Mouse (Mus musculus) spleen, adult 2 months (tissue): ENCODE data around the gene Rnf167.

ENCODE experiments used
- CTCF ChIP-seq: fragments of 200-500 bp; IDR thresholded peaks from 2 replicates; pipeline ENCODE4 v1.5.1; 2011; ENCODE audit warnings: mild to moderate bottlenecking, inconsistent platforms; ENCODE audit not compliant: insufficient read depth, insufficient read length, insufficient replicate concordance; ENCODE audit errors: extremely low read depth
- POLR2A ChIP-seq: fragments of 200-500 bp; IDR thresholded peaks from 2 replicates; pipeline ENCODE4 v1.6.1; 2011; ENCODE audit warnings: low read depth, low read length, inconsistent platforms

DNA sequence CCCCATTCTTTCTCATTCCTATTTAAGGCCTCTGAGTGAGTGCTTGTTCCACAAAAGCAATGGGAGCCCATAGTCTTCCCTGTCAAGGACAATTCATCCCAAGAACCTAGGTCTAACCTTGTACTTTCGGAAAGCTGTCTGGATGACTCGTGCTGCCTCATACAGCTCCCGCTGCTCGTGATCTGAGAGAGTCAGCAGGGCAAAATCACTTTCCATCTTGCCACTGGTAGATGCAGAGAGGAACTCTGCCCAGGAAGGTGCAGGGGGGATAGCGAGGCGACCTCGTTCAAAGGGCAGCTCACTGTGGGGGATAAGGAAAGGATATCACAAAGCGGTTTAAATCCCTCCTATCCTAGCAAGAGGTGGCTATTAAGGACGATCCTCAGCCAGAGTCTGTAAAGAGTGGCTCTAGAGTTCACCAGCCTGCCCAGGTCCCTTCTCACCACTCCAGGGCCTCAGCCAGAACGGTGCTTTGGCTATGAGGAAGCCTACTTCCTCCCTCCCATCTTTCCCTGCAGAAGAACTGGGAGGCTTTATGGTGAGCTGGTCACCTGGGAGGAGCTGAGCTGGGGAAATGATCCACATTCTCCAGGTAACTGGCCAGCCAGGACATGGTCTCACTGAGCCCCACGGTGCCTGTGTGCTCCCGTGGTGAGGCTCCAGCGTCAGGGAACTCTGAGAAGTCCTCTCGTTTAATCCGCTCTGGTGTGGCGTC is 24.5 kb downstream of the Rnf167 start:
- TF ChIP-seq CTCF (no peak), POLR2A (no peak)
